Mouse (Mus musculus): Measurements from ENCODE around the gene Ugt1a7c.

DNA sequence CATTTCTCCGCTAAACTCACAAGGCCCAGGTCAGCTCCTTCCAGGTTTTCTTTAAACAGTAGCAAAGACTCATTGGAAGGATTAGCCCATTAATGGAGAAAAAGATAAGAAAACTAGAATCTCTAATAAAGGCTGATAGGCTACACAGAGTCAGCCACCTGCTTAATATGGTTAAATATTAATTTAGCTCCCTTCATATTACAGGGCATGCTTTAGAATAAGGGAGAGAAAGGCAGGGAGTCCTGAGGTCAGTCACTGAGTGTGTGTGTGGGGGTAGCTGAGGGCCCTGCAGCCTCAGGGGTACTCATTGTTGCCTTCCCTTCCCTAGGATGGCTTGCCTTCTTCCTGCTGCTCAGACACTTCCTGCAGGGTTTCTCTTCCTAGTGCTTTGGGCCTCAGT, 43.3 kb downstream of the Ugt1a7c start:
- TF ChIP-seq BHLHE40 (IDR thresholded peaks at IDR 0.05; ENCODE audit: borderline replicate concordance, low read depth, low read length) (no peak), USF1 (IDR thresholded peaks at IDR 0.05; ENCODE audit: low read depth, low read length) (no peak), MYC (IDR thresholded peaks at IDR 0.05; ENCODE audit: low read depth, low read length) (no peak), EP300 (IDR thresholded peaks at IDR 0.05; ENCODE audit: low read depth in 1 of 2, low read length in 2 of 2) (no peak), ZNF384 (IDR thresholded peaks at IDR 0.05; ENCODE audit: low read depth, low read length) (no peak), CTCF (IDR thresholded peaks at IDR 0.05 in 2 of 3, conservative IDR thresholded peaks at IDR 0.05 in 1 of 3; ENCODE audit: control insufficient read depth in 1 of 3, insufficient read depth in 1 of 3, low read depth in 2 of 3, low read length in 3 of 3, poor library complexity in 1 of 3, severe bottlenecking in 1 of 3) (no peak), MAFK (IDR thresholded peaks at IDR 0.05; ENCODE audit: borderline replicate concordance, low read depth, low read length) (no peak)
